Mouse (Mus musculus): Measurements from ENCODE around the gene Mcf2l.
A peak's percentile ranks its signal among the peaks of the same experiment; 100 is the strongest.

The Mcf2l gene

DNA sequence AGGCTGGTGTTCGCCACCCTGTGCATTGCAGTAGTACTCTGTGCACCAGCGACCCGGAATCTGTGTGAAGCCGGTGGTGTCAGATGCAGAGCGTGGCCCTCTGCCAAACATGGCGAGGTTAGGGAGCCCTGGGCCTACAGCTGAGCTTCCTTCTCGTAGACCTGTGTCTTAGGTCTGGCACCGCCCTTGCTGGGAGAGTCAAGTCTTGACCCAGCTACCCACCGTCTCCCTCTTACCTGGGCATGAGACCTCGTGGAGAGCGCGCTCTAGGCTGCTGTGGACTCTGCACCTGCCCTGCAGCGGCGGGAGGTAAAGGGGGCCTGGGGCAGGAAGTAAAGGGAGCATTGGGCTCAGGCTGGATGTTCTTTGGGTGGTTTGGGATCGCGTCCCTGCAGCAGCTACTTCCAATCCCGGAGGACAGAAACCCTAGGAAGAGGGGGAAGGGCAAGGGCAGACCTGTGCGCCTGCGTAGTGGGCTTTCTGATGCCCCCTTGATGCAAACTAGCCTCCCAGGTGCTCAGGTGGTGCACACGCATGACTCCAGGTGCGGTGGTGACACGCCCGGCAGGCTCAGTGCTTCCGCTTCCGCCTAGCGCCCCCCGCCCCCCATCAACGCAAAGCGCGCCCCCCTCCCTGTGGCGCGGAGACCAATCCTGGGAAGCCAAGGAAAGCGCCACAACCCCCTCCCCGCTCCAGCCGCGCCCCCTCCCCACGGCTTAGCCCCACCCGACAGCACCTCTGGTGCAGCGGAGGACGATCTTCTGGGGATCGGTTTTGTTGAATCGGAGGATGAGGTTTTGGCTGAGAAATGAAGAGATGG, 41.8 kb downstream of the Mcf2l start:
- DNase-seq, result peak; percentile 14

DNA sequence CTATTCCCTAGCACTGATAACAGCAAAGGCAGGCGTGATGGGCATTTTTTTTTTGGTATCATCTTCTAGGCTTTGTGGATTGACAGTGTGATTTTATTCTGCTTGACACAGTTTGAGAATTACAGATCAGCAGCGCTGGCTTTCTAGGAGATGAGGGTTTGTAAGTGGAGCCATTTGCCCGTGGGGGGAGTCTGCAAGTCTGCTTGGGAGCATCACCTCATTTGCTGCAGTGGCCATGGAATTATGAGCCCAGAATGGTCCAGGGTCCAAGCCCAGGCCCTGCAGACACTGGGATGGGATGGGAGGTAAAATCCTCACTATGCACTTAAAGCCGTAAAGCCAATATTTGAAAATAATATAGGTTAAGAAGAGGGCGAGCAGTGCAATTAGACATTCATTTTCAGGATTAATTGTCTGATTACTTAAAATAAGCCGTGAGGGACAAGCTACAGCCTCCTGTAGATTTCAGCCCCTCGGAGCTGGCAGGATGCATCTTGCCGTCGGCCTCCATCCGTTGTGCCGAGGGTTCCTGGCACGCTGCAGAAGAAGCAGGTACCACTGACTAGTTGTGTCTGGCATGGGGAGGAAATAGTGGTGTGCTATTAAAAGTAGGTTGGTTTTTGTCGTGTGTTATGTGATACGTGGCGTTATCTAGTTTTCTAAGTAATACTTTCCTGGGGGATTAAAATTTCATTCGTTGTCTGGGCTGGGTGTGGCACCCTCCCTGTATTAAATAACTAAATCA, 42.7 kb downstream of the Mcf2l start:
- DNase-seq, result no peak

DNA sequence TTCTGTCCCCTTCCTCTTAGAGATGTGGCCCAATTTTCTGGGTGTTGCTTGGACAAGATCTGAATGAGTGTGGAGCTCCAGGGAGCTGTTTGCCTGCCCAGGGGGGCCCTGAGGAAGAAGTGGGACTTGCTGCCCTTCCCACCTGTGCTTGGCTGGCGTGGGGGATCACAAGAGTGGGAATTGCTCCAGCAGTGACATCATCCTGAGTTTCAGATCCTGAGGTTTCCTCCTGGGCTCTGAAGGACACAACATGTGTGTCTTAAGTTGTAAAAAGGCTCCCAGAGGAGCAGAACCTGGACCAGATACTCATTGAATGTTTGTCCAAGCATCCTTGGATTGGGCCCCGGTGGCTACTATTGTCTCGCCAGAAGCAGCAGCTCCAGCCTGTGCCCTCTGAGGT, 43.4 kb downstream of the Mcf2l start:
- no peak for DNase-seq

DNA sequence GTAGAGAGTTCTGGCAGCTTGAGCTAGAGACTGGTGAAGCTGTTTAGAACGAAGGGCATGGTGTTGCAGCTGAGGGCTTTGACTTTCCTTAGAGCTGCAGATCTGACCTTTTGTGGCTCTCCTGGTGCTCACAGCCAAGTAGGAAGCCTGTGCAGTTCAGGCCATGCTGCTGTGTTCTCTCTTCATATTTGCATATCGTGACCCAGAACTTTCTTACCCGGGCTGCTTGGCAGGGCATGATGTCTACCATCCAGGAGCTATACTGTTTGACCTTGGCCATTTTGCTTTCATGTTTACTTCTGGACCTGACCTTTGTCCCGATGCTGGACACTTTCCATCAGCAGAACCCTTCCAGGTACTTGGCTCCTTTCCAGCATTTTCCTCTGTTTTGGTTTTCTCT, 44.2 kb downstream of the Mcf2l start:
- no peak for DNase-seq

DNA sequence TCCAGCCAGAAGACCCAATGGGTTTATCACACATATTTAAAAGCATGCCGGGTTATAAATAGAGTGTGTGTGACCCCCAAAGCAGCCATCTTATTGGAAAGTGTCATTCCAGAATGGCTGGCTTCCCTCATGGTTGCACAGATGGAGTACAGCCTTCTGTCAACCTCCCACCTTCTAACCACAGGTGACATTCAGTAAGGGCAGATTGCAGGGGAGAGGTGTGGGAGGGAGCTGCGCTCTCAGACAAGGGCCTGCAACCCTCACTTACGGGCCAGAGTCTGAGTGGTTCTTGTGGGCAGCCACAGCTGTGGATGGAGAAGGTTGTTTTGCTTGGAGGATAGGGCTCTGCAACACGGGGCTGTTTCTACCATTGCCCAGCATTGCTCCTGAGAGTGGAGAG, 47.0 kb downstream of the Mcf2l start:
- no peak for DNase-seq

DNA sequence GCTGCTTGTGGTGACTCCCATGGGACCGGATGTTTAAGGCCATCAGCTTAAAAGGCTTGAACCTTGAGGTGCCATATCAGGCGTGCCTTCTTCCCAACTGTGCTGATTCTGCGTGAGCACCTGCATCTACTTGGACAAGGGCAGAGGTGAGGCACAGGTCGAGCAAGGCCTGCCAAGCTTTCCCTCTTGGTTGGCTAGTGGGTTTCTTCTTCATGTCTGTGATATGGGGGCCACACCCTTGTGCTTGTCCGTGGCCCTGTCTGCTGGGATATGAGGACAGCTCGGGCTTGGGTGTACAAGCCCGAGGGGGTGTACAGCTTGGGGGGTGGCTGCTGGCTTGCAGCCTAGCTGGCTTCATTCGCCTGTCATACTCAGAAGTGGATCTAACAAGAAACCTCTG, 51.4 kb downstream of the Mcf2l start:
- DNase-seq, result no peak

DNA sequence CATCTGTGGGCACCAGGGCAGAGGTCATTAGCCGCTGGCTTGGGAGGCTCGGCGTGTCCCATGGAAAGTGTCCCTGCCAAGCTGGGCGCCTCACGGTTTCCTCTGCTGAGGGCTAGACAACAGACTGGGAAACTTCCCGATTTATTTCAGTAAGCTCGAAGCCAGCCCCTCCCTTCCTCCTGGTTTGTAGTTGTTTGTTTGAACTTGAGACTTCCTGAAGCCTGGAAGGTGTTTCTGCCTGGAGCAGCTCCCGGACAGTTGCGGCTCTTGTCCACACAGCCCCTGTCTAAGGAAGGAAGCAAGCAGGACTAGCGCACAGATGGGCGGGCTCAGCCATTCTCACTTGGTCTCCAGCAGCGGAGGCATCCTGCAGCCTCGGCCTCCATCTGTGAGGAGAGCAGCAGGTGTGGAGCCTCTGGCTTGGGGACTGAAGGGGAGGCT, 52.4 kb downstream of the Mcf2l start:
- DNase-seq, result no peak

DNA sequence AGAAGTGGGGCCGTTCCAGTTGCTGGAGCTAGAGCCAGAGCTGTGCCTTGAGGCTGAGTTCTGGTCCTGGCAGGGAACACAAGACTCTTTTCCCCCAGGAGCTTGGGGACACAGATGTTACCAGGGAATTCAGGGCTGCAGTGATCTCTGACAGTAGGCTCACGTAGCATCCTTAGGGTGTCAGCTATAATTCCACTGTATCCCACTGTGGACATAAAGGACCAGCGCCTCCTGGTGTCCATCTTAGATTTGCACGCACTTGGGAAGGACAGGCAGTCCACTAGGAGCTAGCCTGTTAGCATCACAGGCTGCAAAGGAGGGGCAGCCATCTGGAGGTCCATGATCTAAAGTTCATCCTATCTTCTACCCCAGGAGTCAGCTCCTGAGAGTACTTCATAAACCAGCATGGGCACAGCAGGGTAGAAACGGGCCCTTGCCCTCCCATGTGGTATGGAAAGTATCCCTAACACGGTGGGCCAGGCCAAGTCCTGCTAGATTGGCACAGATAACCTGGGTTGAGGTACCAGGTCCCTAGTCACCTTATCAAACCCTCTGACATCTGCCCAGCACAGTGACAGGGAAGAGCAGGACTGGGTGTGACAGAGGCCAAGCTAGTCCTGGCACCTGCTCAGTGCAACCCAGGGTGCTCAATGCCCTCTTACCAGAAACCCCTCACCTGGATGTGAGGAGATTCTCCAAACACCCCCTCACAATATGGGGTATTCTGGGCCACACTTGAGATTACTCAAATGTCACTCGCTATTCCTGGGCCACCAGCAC, 53.8 kb downstream of the Mcf2l start:
- peak; percentile 55 for DNase-seq

DNA sequence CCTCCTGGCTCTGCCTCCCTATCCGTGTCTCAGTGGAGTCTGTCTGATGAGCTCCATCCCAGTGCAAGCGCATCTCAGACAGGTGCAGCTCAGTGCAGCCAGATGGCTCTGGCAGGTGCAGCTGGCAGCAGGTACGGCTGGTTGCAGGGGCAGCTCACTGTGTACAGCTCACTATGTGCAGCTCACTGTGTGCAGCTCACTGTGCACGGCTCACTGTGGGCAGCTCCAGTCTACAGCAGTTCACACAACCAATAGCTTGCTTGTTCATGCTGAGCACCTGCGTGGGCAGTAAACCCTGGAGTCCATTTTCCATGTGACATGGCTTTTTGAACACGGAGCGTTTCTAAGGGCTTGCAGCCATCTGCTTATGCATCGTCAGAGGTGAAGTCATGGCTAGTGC, 54.4 kb downstream of the Mcf2l start:
- DNase-seq, result no peak

DNA sequence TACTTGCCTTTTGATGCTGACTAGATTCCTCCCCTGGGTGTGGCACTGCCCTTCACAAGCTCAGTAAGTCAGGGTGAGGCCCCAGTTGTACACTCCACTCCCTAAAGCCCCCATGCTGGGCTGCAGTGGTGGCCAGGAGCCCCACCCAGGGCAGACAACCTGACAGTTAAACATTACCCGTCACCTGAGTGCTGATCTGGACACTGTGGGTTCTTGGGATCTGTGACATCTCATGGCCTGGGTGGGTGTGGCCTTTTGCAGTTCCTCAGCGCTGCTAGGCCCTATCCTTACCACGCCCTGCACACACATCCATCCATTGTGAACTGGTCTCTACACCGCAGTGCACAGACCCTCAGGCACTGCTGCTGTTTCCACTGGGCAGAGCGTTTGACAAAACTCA, 55.3 kb downstream of the Mcf2l start:
- DNase-seq, result no peak

DNA sequence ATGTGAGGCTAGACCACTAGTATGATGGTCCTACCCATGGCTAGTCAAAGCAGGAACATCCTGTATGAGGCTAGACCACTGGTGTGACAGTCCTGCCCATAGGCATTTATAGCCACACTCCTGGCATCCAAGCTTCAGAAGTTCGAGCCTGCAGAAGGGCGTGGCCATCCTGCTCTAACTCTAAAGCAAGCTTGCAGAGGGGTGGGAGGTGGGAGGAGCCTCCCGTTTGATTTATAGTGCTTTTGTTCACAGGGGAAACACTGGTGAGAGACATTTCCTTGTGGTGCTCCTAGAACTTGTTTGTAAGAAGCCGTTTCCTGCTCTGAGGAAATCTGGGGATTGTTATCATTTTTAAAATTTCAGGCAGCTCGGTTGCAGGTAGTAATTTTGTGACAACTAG, 56.7 kb downstream of the Mcf2l start:
- peak; percentile 26 for DNase-seq

DNA sequence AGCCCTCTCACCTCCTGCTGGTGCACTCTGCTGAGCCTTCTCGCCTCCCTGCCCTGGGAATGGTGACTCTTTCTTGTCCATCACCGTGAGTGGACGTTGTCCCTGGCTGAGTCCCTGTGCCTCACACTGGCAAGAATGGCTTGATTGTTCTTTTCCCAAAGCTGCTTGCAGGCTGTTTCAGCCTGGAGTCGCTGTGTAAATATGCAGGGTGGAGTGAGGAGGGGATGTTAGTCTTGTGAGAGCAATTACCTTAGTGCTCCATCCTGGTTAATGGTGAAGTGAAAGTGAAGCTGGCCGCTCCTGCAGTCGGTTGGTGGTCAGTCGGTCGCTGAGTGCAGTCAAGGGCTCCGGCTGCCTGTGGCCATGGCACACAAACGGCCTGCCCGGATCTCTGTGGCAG, 57.8 kb downstream of the Mcf2l start:
- DNase-seq, result no peak

DNA sequence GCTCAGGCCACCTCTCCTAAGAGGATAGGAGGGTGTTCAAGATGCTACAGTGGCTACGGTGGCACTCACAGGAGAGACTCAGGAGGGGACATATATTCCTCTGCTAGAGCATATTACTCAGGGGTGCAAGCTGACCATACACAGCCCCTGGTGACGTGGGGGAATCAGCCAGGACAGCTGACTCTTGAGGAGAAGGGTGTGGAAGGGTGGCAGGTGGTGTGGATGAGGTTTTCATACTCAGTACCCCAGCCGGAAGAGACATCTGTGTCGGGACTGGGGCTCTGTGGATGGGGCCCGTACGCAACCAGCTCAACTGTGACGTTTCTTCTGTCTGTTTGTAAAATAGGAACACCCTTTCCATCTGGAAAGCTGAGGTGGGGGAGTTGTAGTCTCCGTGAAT, 58.9 kb downstream of the Mcf2l start:
- DNase-seq, result no peak

DNA sequence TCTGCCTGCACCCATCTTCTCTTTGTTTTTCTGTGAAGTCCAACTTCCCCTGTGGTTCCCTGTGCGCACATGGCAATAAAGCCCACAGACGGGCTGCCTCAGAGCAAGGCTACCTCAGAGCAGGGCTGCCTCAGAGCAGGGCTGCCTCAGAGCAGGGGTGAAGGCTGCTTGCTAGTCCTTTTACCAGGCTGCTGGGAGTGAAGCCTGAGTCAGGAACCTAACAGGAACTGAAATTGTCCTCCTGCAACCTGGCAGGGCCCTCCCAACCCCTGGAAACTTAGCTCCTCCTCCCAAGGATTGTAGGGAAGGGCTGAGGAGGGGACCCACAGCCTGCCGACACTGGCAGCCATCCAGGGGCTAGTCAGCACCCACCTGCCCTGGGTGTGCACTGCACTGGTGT, 60.2 kb downstream of the Mcf2l start:
- DNase-seq, result no peak

DNA sequence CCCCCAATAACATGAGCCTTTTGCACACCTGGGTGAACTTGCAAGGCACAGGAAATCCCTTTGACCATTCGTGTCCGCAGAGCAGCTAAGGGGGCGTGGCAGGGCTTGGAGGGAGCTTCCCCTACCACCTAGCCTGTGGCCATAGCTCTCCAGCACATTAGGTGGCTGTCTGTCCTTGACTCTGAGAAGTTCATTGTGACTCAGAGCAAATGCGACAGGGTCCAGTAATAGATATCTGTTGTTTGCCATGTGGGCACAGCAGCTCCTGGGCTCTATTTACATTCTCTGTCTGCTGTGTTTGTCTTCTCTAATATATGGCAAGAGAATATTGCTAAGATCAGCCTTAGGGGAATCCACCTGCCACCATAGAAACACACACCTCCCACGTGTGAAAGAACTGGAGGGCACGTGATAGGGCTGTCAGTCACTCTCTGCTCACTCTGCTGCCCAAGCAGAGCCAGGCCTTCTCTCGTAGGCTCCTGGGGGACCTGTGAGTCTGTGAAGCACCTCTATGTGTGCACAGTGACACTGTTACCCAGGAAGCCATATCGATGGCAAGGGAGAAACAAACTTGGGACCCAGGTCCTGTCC, 60.9 kb downstream of the Mcf2l start:
- no peak for DNase-seq

DNA sequence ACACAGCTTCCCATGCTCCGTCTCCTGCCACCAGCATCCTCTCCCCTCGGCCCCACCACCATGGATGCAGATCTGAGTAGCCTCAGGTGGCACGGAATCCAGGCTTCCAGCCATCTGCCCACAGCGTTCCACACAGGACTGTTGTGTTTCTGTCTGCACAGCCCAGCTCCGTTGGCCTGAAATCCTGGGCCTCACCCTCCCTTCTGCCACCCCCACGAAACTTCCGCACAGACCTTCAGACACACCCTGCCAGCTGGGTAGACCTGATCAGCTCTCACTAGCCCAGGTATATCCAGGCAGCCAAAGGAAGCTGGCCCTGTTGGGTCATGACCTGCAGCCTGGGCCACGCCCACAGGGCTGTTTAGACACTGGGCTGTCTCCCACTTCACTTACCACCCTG, 66.9 kb downstream of the Mcf2l start:
- DNase-seq, result no peak

DNA sequence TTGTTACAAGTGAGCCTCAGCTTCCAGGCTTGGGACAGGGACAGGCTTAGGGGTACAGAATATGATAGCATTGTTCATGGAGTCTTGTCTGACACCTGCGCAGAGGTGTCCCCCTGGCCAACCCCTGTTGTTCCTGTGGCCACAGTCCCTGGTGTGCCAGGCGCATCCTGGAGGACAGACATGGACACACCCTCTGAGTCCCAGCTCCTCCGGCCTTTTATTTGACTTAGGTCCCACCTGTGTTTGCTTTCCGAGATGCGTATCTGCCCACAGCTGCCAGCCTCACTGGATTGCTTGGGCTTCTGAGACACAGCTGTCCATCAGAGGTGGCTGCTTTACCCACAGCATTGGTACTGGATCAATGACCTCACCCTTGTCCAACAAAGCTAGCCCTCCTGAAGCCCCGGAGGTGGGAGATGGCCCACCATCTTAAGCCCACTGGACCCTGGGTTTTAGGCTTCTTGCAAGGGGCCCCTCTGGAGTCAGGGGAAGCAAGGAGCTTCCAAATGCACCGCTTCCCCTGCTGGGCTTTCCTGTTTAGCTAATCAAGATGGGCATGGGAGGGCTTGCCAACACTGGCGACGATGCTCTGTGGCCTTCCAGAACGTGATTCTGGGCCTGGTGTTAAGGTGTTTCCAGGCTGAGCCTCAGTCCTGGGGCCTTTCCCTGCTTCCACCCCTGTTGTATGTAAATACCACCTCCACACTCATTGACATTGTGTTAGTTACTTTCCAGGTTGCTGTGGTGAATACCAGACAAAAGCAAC, 67.7 kb downstream of the Mcf2l start:
- DNase-seq, result no peak

DNA sequence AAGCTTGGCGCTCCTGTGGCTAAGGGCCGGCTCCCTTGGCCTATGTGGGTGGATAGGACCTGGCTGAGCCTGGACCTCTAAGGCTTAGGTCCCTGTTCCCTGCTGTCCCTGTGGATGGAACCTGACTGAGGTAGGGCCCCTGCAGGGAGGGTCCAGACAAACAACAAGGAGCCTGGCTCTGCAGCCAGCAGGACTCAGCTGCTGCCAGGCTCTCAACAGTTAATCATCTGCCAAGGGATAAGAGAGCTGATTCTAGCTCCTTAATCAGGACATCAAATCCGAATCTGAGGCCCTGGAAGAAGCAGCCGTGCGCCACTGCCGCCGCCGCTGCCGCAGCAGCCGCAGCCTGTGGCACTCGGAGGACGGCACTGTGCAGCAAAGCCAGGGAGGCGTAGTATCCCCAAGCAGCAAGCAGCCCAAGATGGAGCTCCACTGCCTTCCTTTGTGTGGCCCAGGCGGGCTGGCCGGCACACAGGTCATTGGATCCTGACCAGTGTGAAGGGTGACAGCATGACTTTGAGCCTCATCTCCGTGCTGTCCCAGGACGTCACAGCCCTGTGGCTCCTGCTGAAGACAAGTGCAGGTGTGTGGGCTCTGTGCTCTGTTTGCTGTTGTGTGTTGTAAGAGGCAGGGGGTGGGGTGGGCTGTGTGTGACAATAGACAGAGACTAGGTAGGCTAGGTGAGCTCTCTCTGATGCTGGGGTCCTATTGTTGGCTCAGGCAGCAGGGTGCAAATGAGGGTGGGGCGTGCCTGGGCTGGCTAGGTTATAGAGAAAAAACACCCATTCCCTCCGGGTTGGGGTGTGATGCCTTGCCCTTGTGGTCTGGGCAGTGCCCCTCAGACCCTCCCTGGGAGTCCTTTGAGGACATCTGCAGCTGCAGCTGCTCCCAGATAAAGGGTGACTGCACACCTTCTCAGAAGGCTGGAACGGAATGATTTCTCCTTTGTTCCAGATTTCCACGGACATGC, 74.3 kb downstream of the Mcf2l start:
- DNase-seq, result no peak

DNA sequence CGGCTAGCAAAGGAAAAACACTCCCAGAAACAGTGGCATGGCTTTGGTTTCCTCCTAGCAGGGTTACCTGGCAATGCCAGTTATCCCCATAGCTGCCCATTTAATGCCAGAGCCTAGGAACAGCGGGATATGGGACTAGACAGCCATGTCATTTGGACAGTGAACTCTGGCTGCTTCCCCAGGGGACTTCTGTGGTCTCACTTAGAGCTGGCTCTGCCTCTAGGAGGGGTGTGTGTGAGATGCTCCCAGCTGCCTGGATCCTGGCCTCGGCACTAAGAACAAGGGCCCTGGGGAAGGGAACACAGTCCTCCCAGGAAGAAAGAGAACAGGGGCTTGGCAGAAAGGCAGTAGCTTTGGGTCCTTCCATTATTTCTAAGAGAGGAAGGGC, 75.0 kb downstream of the Mcf2l start:
- no peak for DNase-seq

DNA sequence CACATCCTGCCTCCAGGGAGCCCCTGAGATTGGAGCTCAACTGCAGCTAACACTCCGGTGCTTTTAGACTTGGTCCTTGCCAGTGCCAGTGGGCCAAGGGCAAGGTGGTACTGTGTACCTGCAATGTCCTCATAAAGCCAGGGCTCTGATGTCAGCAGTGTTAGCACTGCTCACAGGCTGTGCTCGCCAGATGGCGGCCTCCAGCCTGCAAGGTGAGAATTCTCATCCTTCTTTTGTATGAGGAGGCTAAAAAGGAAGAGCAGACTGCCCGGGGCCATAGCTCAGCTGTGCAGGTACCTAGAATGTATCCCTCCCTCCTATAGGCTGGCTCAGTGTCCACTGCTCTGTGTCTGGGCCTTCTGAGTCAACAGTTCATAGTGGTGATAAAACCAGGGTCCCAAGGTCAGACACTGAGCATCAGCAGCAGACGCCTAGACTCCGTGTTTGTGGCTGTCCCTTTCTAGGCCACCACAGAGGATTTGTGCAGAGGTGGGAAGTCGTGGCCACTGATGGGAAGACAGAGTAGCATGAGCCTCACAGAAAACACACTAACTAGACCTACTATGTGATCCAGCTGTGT, 77.5 kb downstream of the Mcf2l start:
- DNase-seq, result no peak

DNA sequence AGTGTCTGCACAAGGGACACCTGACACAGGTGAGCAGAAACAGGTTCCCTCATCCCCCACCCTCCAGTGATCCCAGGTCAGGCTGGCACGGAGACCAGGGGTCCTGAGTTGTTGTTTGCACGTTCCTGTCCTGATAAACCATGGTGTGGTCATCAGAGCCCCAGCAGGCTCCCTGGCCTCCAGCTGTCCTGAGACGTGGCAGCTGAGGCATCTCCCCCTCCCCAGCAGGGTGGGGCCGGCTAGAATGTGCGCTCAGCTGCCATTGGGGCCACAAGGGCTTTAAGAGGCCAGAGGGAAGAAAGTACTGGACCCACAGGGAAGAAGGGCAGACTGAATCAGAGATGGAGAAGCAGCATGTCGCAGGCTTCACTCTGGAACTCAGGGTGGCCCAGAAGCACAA, 79.1 kb downstream of the Mcf2l start:
- DNase-seq, result no peak
